Mouse (Mus musculus) erythroblast, adult 5-6 weeks (primary cell): Measurements from ENCODE around the gene Slc6a17. TPM values are rescaled to one million over a fixed set of nuclear protein-coding genes. Genes with fewer than 3 reads are reported as not detected.

Source experiments
- ATAC-seq: replicated peaks from 2 replicates; pipeline ENCODE4 v1.8.0; 2016; ENCODE audit warnings: moderate number of reproducible peaks, mild to moderate bottlenecking, moderate TSS enrichment, inconsistent platforms; ENCODE audit not compliant: poor library complexity, low FRiP score, severe bottlenecking
- total RNA-seq, 2 experiments: library from RNA; stranded (forward) in 1 of 2; stranded (reverse) in 1 of 2; fragments of 150-400 nt in 1 of 2; fragments of 200-764, 138-1000 nt in 1 of 2; gene quantifications; 2 replicates each; pipeline versions ENCODE4 v1.2.3 to v1.2.4; 2015 to 2017; ENCODE audit warnings: low replicate concordance in 2 of 2

The Slc6a17 gene
- total RNA-seq, 2 experiments from 2014 or later: not detected

DNA sequence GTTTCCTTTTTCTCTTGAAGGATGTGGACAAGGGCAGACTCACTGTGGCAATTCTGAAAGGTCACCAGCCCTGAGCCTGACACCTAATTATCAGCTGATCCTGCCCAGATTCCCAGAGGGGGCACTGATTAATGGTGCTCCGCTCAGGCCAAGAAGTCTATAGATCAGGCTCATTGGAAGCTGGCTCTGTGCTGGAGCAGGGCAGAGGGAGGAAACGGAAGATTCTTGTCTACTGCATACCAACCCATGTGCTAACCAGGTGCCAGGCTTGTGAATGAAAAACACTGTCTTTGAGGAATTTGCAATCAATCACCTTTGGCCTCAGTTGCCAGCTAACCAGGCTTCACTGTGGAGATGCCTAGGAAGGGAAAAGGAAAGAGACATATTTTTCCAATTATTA is 97.7 kb downstream of the Slc6a17 start:
- ATAC-seq: no peak

Other genes with a start within 250 kb of the Slc6a17 start
- 38.2 and 42.8 TPM in 2 replicates for gene Lamtor5, start 239.2 kb downstream of the Slc6a17 start, total RNA-seq (2015; ENCODE audit: low replicate concordance)
- gene Lamtor5, start 239.2 kb downstream of the Slc6a17 start, total RNA-seq (2017; ENCODE audit: low replicate concordance): 12.1 and 16.7 TPM in 2 replicates
- gene Slc16a4, start 226.8 kb downstream of the Slc6a17 start, total RNA-seq (2015; ENCODE audit: low replicate concordance): not detected in 2 replicates
- gene Slc16a4, start 226.8 kb downstream of the Slc6a17 start, total RNA-seq (2017; ENCODE audit: low replicate concordance): 0.43 TPM in 1 of 2 replicates, not detected in the other
- 19.4 and 26.1 TPM in 2 replicates for gene Rbm15, start 184.3 kb downstream of the Slc6a17 start, total RNA-seq (2015; ENCODE audit: low replicate concordance)
- 19.9 and 29.7 TPM in 2 replicates for gene Rbm15, start 184.3 kb downstream of the Slc6a17 start, total RNA-seq (2017; ENCODE audit: low replicate concordance)
- not detected in 2 replicates for gene Kcnc4, start 58.5 kb downstream of the Slc6a17 start, total RNA-seq (2015; ENCODE audit: low replicate concordance)
- not detected in 2 replicates for gene Kcnc4, start 58.5 kb downstream of the Slc6a17 start, total RNA-seq (2017; ENCODE audit: low replicate concordance)
- gene Ubl4b, start 37.1 kb upstream of the Slc6a17 start, total RNA-seq (2015; ENCODE audit: low replicate concordance): not detected in 2 replicates
- gene Ubl4b, start 37.1 kb upstream of the Slc6a17 start, total RNA-seq (2017; ENCODE audit: low replicate concordance): not detected in 2 replicates
- not detected in 2 replicates for gene Alx3, start 77.0 kb upstream of the Slc6a17 start, total RNA-seq (2015; ENCODE audit: low replicate concordance)
- gene Alx3, start 77.0 kb upstream of the Slc6a17 start, total RNA-seq (2017; ENCODE audit: low replicate concordance): not detected in 2 replicates
- gene Gm10961, start 113.3 kb upstream of the Slc6a17 start, total RNA-seq (2015; ENCODE audit: low replicate concordance): not detected in 2 replicates
- not detected in 2 replicates for gene Gm10961, start 113.3 kb upstream of the Slc6a17 start, total RNA-seq (2017; ENCODE audit: low replicate concordance)
- 8.6 and 16.3 TPM in 2 replicates for gene Strip1, start 113.7 kb upstream of the Slc6a17 start, total RNA-seq (2015; ENCODE audit: low replicate concordance)
- 5.0 and 7.0 TPM in 2 replicates for gene Strip1, start 113.7 kb upstream of the Slc6a17 start, total RNA-seq (2017; ENCODE audit: low replicate concordance)
- gene Ahcyl1, start 178.5 kb upstream of the Slc6a17 start, total RNA-seq (2015; ENCODE audit: low replicate concordance): 18.2 and 21.7 TPM in 2 replicates
- 9.2 and 20.1 TPM in 2 replicates for gene Ahcyl1, start 178.5 kb upstream of the Slc6a17 start, total RNA-seq (2017; ENCODE audit: low replicate concordance)
- gene Csf1, start 242.5 kb upstream of the Slc6a17 start, total RNA-seq (2015; ENCODE audit: low replicate concordance): 1.5 and 2.5 TPM in 2 replicates
- 1.3 and 1.9 TPM in 2 replicates for gene Csf1, start 242.5 kb upstream of the Slc6a17 start, total RNA-seq (2017; ENCODE audit: low replicate concordance)